Mouse (Mus musculus) ES-E14 (cell line): ENCODE measurements at regions not wholly inside any gene's neighbourhood (a gene's known extent, or its start where the extent isn't known, plus 50 kb on each side); places are given as distances from the start of the nearest gene placed in this dataset.

ENCODE experiments used
- CHD2 ChIP-seq: IDR thresholded peaks from 2 replicates; pipeline ENCODE4 v1.6.1; 2014; ENCODE audit warnings: mild to moderate bottlenecking, low read depth, low read length, inconsistent platforms
- HCFC1 ChIP-seq: IDR thresholded peaks from 2 replicates; pipeline ENCODE4 v1.6.1; 2012; ENCODE audit warnings: low read length, inconsistent platforms, borderline replicate concordance; ENCODE audit not compliant: insufficient read depth
- MAFK ChIP-seq: IDR thresholded peaks from 2 replicates; pipeline ENCODE4 v1.6.1; 2014; ENCODE audit warnings: mild to moderate bottlenecking, low read depth, low read length, inconsistent platforms; ENCODE audit not compliant: insufficient read depth
- ZC3H11A ChIP-seq: IDR thresholded peaks from 2 replicates; pipeline ENCODE4 v1.6.1; 2012; ENCODE audit warnings: low read depth, mild to moderate bottlenecking, inconsistent platforms, low read length, borderline replicate concordance

GRCm38 (mm10) chr1:88911724-88912123 lies 158.5 kb upstream of the Sh3bp4 start:
- TF ChIP-seq HCFC1 (no peak), ZC3H11A (no peak), CHD2 (no peak), MAFK (no peak)
